Mouse (Mus musculus) testis, adult 2 months (tissue): ENCODE measurements at regions not wholly inside any gene's neighbourhood (a gene's known extent, or its start where the extent isn't known, plus 50 kb on each side); places are given as distances from the start of the nearest gene placed in this dataset.

Source experiments
- CTCF ChIP-seq: fragments of 200-500 bp; IDR thresholded peaks from 2 replicates; pipeline ENCODE4 v1.5.1; 2012; ENCODE audit warnings: low read depth, mild to moderate bottlenecking, inconsistent platforms, low read length, moderate library complexity; ENCODE audit not compliant: control insufficient read depth, insufficient read depth, insufficient replicate concordance
- POLR2A ChIP-seq: fragments of 200-500 bp; IDR thresholded peaks from 2 replicates; pipeline ENCODE4 v1.6.1; 2012; ENCODE audit warnings: low read depth, mild to moderate bottlenecking, inconsistent platforms, low read length, moderate library complexity; ENCODE audit not compliant: control insufficient read depth

- TF ChIP-seq CTCF (no peak), POLR2A (no peak)
These were observed 142.0 kb upstream of the Mast4 start for GRCm38 (mm10) chr13:103476328-103476727.
